Mouse (Mus musculus) B cell, adult 2 months (primary cell): ENCODE measurements around the gene Rbm26.

Experiments
- DNase-seq, 2 experiments: peaks; one replicate each; pipeline ENCODE4 v3.0.0; 2022

The Rbm26 gene

DNA sequence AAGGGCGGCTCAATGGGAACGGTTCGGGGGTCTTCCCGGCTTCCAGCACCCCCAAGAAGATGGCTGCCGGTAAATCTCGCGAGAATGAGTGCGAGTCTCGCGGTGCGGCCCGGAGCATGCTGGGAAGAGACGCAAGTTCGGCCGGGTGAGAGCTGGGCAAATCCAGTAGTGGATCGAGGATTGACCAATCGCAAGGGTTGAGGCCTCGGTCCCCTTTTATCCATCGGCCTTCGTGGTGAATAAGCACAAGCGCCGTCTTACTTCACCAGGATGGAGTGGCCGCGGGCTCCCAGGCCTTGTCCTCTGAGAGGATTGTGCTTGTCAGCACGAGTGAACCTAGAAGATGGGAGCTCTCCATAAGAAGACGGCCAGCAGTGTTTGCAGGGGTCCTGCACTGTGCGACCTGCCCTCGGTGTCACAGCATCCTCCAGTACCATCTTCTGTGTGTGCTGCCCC, at the start of gene Rbm26:
Gene Rbm26 (minus strand): TSS at position 90 of the 456 bp plus-strand sequence.
- DNase-seq = peak; percentile 95

DNA sequence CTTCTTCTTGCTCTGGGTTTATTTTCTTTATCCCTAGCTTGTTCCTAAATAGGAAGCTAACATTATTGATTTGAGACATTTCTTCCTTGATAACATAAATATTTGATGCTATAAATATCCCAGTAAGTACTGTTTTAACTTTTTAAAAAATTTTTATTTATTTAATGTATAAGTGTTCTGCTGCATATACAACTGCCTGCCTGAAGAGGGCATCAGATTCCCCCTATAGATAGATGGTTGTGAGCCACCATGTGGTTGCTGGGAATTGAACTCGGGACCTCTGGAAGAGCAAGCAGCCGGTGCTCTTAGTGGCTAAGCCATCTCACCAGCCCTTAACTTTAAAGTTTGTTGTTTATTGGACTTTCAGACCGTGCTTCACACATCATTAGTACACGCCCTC, 48.7 kb upstream of the Rbm26 start:
- DNase-seq = no peak

DNA sequence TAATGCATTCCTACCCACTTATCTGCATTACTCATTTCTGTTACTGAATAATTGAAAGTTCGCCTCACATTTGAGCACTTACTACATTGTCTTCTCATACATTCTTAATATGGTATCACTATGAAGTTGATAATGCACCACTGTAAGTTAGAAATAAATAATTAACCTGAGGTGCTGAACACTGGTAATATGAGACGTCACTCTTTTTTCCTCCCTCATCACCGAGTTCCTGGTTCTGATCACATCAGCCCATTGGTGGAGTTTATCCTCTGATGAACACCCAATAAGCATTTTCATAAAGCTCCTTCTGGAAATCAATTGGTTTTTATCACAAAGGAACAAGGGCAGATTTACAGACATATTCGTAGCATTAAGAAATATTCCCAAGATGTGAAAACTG, 45.1 kb upstream of the Rbm26 start:
- no peak for DNase-seq

DNA sequence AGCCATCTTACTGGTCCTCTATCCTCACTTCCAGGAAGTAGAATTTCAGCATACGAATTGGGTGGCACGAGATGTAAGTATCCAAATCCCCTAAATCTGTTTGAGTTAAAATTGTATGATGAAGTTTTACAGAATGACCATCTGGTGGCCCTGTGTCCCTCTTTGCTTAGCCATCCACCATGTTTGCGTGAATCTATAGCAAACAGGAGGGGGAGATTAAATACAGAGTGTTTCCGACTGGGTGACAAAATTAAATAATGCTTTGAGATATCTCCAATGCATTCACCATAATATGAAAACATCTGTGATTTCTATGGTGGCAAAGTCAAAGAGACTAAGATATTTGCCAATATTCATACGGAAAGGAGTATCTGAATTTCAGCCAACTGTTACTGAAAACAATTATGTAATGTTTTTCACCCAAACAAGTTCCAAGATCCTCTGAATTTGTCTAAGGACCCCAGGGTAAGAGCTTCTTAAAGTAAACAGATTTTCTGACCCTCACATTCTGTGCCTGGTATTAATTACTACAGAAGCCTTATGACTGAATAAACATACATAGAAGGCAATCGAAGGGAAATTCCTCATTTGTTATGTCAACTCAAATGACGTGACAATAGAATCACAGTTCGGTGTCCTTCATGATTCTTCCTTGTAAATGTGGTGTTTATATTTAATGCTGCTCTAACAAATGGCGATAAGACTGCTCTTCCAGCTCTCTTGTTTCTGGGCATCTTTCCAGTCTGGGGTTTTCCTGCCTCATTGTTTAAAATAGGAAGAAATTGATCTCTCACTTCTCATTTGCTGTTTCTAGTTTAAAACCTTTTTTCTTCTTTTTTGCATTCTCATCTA, 42.6 kb upstream of the Rbm26 start:
- DNase-seq = no peak

DNA sequence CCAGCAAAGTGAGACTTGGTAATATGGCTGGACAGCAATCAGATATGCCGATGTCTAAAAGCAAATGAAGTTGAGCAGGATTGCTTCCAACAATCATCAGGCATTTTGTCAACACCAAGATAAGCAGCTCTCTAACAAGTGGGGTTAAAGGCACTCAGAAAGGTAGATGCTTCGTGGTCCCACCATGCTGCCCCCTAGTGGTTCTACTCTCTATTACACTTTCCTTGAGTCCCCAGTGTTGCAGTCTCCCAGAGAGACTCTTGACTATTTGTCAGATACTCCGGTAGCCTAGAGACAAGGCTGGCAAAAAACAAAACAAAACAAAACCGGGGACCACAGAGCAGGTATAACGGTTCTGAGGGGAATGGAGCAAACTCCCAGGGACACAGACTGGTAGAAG, 21.3 kb upstream of the Rbm26 start:
- DNase-seq = peak; percentile 67 to 72

DNA sequence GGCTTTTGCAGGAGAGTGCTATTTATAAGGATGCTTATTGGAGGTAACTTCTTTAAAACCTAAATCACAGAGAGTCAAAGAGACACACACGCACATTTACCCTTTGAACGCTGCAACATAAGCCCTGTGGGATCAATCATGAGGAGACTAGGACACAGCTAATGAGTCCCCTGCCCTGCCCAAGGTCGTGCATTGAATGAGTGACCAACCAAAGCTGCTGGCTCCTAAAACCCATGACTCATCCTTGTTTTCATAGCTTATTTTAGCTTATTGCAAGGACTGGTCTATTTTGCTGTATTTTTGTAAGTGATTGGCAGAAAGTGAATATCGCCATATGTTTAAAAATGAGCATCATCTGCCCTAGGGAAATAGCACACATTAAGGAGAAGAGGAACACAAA, 17.6 kb upstream of the Rbm26 start:
- no peak for DNase-seq

DNA sequence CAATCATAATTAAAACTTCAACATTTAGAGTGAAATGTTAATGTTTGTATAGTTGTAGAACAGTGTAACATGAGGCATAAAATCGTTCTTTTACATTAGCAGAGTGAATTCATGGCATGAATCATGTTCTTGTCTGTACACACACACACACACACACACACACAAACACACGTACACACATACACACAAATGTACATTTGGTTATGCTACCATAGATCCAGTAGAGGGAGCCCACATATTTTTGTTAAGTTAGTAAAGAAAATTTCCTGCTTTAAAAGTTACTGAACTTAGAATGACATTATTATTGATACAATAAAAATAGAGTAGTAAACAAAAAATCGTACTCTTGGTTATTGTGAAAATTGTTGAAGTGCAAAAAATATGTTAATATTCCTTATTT, 7.7 kb upstream of the Rbm26 start:
- no peak for DNase-seq

DNA sequence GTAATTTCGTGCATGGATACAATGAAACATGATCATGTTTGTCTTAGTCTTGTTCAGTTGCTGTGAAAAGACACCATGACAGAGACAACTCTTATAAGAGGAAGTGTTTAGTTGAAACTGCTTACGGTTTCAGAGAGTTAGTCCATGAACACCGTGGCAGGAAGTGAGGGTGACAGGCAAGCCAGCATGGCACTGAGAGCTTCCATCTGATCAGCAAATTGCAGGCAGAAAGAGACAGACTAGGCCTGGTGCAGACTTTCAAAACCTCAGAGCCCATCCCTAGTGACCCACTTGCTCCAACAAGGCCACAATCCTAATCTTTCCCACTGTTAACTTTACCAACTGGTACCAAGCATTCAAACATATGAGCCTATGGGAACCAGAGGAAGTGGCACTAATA, 5.7 kb upstream of the Rbm26 start:
- peak; percentile 13 to 17 for DNase-seq

DNA sequence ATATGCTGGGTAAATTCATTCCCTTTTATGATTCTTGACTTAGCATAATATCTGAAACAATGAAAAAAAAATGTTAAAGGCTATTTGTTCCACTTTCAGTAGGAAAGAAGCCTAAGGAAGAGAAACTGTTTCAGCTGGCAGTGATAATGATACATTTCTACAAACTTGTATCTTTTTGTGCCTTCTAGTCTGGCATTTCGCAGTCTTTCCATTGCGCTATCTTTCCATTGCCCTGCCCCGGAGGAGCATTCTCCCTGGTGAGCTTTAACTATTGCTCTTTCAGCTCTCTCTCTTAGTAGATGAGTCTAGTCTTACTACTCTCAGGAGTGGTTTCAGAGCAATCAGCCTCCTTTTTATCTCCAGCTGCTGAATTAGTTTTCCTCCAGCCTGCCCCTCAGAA, 2.6 kb upstream of the Rbm26 start:
- DNase-seq = no peak

DNA sequence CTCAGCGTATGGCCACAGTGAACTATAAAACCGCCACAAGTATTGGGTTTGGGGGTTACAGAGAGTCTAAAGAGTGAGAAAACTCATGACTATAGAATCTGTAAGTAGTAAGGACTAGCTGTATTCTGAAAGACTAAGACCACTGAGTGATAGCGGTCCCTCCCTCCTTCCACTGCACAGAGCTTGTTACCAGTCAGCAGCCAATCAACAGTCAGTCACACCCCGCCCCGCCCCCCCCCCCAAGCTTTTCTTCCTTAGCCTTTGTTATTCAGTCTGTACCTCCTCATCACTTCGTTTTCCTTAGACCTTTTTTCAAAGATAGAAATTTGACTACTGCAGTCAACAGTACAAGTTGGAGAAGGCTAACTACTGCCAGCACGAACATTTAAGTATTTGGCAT, 1.9 kb upstream of the Rbm26 start:
- DNase-seq = no peak

DNA sequence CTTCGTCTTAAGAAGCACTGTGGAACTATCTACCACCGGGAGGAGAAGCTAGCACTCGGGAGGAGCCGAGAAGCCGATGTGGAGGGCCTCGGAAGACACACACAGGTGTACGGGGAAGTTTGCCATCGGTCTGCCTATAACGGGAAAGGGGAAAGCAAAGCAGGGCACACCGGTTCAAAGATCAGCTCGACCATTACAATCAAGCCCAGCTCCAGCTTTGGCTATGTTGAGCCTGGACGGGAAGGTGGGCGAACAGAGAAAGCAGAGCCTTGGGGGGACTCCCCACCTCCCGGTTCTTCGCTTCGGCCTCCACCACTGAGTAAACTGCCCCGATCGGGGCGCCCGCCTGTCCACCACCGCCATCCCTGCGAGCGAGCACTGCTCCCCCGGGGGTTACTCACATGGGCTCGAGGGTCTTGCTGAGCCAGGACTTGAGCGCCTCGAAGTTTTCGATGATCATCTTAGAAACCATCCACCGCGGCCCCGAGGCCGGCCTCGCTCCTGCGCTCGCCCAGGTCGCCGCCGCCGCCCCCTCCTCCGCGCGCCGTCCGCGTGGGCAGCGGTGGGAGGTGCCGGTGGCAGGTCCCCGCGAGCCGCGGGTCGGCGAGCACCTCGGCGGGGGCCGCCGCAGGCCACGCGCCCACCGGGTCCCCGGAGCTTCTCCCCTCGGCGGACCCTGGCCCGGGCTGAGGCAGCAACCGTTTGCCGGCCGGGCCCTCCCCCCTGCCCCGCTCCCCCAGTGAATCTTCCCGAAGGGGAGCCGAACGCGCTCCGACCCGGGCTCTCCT, 552 bp downstream of the Rbm26 start:
- peak in 1 of 2 experiments; percentile 62 for DNase-seq

DNA sequence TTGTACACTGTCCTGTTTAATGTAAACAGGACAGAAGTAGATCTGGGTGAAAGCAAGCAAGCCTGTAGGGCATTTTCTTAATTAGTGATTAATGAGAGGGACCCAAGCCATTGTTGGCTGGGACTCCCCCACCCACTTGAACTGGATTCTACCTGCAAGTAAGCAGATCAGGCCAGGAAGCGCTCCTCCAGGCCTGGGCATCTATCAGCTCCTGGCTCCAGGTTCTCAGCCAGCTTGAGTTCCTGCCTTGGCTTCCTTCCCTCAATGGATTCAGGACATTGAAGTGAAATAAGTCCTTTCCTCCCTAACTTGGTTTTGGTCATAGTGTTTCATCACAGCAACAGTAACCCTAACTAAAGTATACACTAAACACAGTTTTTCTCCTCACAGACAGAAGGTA, 9.9 kb downstream of the Rbm26 start:
- DNase-seq = no peak

DNA sequence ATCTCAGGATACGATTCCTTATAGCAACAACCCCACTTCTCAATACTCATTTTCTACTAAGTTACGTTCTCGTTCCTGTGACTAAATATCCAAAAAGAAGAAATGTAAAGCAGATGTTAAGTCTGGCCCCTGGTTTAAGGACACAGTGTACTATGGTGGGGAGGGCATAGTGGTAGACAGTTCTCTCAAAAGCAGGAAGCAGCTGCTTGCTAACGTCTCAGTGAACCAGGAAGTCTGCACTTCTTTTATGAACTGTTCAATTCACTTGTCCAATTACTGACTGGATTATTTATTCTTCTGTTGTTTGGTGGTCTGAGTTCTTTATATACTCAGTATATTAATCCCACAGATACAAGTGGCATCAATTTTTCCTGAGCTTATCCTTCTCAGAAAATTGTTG, 12.3 kb downstream of the Rbm26 start:
- peak; percentile 31 to 33 for DNase-seq

DNA sequence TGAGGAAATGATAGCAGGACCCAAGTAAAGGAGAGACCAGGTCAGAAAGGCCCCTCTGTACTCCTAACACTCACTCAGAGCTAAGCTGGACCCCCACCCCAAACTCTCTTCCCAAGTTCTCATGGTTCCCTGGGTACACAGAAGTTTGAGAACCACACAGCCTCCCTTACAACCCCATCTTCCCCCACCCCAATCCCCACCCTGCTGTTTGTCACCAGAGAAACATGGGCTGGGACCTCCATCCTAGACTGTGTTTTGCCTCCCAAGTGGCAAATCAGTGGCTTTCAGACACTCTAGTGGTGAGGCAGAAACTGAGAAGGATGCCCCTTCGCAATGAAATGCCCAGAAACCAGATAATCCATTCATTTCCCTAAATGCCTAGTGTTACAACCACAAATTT, 15.8 kb downstream of the Rbm26 start:
- DNase-seq = no peak

DNA sequence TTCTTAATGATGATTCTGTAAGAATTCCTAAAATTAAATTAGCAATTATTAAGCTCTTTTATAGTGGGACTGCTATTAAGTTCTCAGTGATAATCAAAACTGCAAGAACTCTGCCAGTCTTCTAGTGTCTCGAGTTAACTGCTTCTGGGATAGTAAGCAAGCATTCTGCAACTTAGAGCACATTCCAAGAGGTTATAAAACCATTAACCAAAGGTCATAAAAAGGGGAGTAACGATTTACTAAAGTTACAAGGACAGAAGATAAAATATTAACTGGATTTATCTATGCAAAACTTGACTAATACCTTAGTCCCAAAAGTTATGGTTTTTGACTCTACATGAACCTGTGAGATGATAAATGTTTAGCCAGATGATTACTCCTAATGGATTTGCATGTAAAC, 18.6 kb downstream of the Rbm26 start:
- no peak for DNase-seq

DNA sequence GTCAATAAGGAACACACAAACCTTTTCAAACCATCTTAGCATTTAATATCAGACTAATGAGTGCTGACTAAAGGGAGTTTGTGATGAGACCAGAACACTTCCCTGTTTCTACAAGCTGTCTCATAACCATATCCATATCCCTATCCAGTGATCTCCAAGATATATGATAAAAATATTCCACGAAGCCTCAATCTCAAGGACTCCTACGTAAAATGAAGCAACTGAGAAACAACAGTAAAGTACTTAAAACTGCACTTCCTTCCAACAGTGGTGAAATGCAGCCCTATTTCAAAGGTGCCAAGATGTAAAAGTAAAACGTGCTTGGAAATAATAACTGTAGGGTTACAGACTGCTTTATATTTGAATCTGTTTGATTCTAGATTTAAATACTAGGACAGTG, 43.1 kb downstream of the Rbm26 start:
- no peak for DNase-seq

DNA sequence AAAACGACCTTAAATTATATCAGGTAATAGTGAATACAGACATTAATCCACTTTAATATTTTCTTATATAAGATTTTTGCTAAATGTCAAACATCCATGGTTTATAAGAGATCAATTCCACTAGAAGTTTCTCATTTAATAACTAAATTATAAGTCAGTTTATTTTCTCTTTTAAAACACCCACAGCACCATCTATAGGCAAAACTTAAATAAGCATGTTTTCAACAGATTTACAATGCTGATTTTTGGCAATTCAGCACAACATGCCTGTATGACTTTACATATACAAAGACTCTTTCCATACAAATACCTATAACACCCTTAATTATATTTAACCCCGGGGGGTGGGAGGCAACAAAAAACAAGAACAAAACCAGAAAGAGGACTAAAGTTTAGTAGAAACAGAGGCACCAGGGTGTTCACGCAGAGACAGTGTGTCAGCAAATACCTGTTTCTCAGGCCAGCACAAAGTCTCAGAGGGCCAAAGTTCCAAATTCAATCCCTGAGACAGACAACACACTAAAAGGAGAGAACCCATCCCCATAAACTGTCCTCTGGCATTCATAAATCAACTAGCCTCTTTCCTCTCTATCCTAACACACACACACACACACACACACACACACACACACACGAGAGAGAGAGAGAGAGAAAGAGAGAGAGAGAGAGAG, 49.3 kb downstream of the Rbm26 start:
- no peak for DNase-seq

DNA sequence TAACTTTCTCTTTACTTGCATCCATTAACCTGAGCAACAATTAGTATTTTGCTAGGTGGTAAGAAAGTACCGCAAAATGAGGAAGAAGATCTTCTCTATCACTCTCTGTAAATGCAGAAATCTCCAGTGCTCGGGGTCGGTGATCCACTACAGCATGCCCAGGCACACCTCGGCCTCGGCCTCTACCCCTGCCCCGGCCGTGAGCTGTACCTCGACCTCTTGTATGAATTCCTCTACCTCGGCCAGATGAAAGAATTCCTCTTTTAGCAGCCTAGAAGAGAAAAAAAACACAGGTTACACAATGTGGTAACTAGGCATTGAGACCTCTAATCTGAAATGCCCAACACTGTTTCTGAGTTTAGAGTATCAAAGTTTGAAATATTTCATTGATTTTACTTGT, 52.6 kb downstream of the Rbm26 start:
- DNase-seq = no peak

DNA sequence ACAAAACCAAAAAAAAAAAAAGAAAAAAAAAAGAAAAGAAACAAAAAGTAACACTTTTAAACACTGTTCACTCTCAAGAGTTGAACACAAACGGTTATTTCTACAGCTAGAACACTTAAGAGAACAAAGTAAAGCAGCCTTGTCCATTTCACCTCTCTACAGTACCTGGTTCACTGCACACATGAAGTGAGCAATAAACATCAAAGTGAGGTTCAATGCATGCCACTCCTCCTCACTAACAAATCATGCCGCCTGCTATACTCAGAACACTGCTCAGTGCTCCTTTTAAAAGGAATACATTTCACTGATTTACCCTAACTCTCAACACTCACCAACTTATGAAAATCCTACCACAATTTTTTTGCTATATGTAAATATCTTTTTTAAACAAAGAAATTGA, 61.7 kb downstream of the Rbm26 start:
- no peak for DNase-seq

DNA sequence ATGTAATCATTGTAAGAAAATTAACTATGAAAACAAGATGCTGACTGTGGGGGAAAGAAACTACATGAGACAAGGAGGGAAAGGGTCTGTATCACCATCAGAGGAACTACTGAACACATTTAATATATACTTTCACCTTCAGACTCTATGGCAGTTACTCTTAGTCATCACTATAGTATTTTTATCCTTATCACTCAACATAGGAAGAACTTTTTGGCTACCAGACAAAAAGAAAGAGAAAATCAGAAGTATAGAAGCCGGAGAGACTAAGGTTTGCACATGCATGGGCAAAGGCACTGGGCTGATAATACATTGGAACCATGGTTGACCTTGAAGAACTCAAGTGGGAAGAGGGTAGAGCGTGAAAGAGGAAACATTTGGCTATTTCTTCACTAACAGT, 70.9 kb downstream of the Rbm26 start:
- DNase-seq = no peak

DNA sequence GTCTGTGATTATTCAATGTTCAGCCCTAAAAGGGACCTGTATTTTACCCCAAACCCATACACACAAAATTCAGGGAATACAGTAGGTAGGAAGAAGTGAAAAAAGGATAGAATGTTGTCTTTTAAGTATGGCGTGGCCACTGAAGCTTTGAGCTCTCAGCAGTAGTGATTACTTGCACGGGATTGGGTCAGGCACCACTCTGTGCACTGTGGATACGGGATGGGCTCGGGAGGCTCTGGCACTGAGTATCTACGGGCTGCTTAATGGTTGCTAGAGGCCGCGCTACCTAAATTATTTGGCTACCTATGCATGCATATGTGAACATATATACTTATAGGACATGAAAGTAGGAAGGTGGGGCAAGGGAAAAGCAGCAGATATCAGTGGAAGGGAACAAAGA, 78.3 kb downstream of the Rbm26 start:
- no peak for DNase-seq

DNA sequence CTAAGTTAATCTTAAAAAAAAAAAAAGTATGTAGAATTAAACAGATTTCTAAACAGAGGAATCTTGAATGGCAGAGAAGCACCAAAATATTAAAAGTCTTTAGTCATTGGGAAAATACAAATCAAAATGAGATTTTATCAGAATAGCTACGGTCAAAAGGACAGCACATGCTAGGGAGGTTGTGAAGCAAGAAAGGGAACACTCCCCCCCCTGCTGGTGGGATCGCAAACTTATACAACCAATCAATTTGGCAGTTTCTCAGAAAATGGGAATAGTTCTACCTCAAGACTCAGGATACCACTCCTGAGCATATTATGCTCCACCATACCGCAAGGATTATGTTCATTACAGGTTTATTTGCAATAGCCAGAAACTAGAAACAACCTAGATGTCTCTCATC, 80.9 kb downstream of the Rbm26 start:
- DNase-seq = peak; percentile 32

DNA sequence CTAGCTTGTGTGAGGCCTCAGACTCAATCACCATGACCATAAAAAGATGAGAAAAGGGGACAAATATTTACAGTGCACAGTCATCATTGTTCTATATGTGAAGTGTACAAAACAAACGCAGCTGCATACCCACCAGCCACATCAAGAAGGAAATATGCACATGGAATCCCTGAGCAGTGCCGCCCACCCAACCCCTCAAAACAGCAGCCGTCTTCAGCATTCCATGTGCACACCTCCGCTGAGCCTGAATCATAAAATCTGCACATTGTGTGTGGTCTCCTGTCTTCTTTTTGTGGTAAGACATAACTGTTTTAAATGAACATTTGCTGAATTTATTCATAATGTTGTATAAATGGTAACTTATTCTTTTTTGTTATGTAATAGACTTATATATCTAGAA, 90.1 kb downstream of the Rbm26 start:
- no peak for DNase-seq
